Mouse (Mus musculus) limb, embryonic 11.5 days (tissue): ENCODE measurements around the gene Rnf123. TPM values are rescaled to one million over a fixed set of nuclear protein-coding genes. Genes with fewer than 3 reads are reported as not detected.

ENCODE experiments used
- ATAC-seq: fragments of 200-750 bp; cut with Nextera tagmentation; 2 replicates; pipeline ENCODE4 v1.8.0; 2017; ENCODE audit warnings: low read depth; ENCODE audit not compliant: insufficient number of reproducible peaks, low FRiP score, low TSS enrichment
- DNase-seq: peaks from one replicate; pipeline ENCODE4 v3.0.0-alpha.2; 2015; ENCODE audit warnings: low spot score
- H3K27ac ChIP-seq: fragments of 300-500 bp; sonication (generic); replicated peaks from 2 replicates; pipeline ENCODE4 v1.5.1; 2014; ENCODE audit warnings: low read depth, mild to moderate bottlenecking, low read length
- H3K27me3 ChIP-seq: fragments of 300-500 bp; sonication (generic); 2 replicates; pipeline ENCODE4 v1.6.1; 2014; ENCODE audit warnings: mild to moderate bottlenecking, low read length, mixed read lengths; ENCODE audit not compliant: control insufficient read depth, insufficient read depth
- H3K36me3 ChIP-seq: fragments of 300-500 bp; sonication (generic); 2 replicates; pipeline ENCODE4 v1.6.1; 2014; ENCODE audit warnings: mild to moderate bottlenecking, low read length, moderate library complexity, mixed read lengths; ENCODE audit not compliant: control insufficient read depth, insufficient read depth
- H3K4me1 ChIP-seq: fragments of 300-500 bp; sonication (generic); 2 replicates; pipeline ENCODE4 v1.6.1; 2014; ENCODE audit warnings: low read length, mixed read lengths; ENCODE audit not compliant: control insufficient read depth, insufficient read depth
- H3K4me2 ChIP-seq: fragments of 300-500 bp; sonication (generic); 2 replicates; pipeline ENCODE4 v1.6.1; 2014; ENCODE audit warnings: low read depth, mild to moderate bottlenecking, moderate library complexity; ENCODE audit not compliant: severe bottlenecking
- H3K4me3 ChIP-seq: fragments of 300-500 bp; sonication (generic); 2 replicates; pipeline ENCODE4 v1.5.1; 2014; ENCODE audit warnings: low read depth, low read length
- H3K9ac ChIP-seq: fragments of 300-500 bp; sonication (generic); 2 replicates; pipeline ENCODE4 v1.6.1; 2014; ENCODE audit warnings: mild to moderate bottlenecking, low read length
- H3K9me3 ChIP-seq: fragments of 300-500 bp; sonication (generic); 2 replicates; pipeline ENCODE4 v1.6.1; 2016; ENCODE audit warnings: low read length; ENCODE audit not compliant: control insufficient read depth
- WGBS: fragments of 180-500 bp; shearing (Covaris S2); extraction: QIAGEN DNeasy Blood & Tissue Kit; methylation state at CpG from one replicate; pipeline ENCODE4 v1.1.7; 2014; 5-methylcytosine and 5-hydroxymethylcytosine counted together
- polyA plus RNA-seq: library from polyadenylated mRNA; unstranded; fragments of >200 nt; fragmentation: Nextera tagmentation; extraction: Ambion mirVana; gene quantifications from 2 replicates; pipeline ENCODE4 v1.2.1, GENCODE M21; 2014

The Rnf123 gene
- polyA plus RNA-seq, 1 experiment from 2014 or later = 26.4 TPM

DNA sequence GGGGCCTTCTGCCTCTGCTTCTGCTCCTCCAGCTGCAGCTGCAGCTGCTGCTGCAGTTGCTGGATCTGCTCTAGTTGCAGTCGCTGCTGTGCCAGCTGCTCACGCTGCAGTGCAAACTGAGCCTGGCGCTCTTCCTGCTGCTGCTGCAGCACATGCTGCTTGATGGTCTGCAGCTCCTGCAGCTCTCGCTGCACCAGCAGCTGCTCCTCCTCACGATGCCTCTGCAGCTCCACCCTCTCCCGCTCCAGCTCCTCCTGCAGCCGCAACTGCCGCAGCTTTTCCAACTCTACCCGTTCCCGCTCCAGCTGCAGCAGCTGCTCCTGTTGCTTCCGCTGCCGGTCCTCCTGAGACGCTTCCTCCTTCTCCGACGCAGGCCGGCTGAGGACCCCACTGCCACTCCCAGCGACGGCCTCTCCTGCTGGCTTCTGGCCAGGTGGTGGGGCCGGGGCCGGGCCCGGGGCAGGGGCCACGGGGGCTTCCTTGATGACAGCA, 28.0 kb upstream of the Rnf123 start:
- H3K9me3 ChIP-seq = peaks cover 4% of the 10 kb centered on the region; the same call in 1 of the 2 replicates
- H3K27me3 ChIP-seq = peaks cover 7% of the 10 kb centered on the region
- H3K36me3 ChIP-seq = no peaks in the 10 kb centered on the region
- no peak overlapping the region for H3K27ac ChIP-seq
- H3K4me3 ChIP-seq = peak overlapping the region; percentile 28
- peak overlapping the region; percentile 62 for H3K9ac ChIP-seq
- 10% methylated on average over 22 of the region's 22 CpGs for WGBS
- peak overlapping the region; percentile 56 for H3K4me2 ChIP-seq
- peaks cover 10% of the 10 kb centered on the region for H3K4me1 ChIP-seq
- DNase-seq (peak; percentile 63), ATAC-seq (no peak)

DNA sequence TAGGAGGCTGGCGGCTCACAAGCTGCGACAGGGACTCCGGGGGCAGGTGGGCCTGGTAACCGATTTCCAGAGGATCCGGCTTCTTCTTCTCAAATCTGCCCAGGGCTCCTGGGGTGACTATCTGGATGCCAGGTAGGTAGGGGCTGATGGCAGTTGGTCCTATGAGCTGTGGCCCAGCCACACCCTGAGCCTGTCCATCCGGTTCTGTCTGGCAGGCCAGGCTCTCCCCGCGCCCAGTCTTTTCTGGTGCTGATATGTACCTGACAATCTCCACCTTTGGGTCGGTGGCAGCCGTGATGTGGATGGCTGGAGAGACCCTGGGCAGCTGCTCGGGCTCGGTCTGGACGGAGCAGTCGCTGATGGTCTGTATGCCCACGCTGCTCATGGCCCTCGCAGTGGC, 27.0 kb upstream of the Rnf123 start:
- peaks cover 3% of the 10 kb centered on the region; the same call in 1 of the 2 replicates for H3K27me3 ChIP-seq
- ATAC-seq (no peak), DNase-seq (no peak)
- H3K27ac ChIP-seq = no peak overlapping the region
- 84% methylated on average over 16 of the region's 16 CpGs for WGBS
- H3K4me3 ChIP-seq = no peak overlapping the region
- peaks cover 3% of the 10 kb centered on the region; the same call in 1 of the 2 replicates for H3K9me3 ChIP-seq
- H3K4me2 ChIP-seq = peak overlapping the region; percentile 56; the same call in 1 of the 2 replicates
- H3K36me3 ChIP-seq = no peaks in the 10 kb centered on the region; the same call in 1 of the 2 replicates
- no peak overlapping the region for H3K9ac ChIP-seq
- H3K4me1 ChIP-seq = peaks cover 13% of the 10 kb centered on the region

DNA sequence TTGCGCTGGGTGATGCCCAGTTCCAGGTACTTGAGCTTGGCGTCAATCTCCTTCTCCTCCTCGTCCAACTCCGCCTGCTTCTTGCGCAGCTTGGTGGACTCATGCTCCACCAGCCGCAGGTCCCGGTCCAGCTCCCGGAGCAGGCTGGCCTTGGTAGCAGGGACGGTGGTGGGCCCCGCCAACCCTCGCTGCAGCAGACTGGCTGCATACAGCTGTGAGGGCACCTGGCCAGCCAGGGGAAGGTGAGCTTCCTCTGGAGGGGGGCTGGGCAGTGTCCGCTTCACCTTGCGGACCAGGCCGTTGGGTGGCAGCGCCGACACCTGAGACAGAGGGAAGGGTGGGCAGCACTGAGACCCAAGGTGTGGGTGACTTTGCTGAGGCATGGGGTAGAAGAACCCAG, 24.7 kb upstream of the Rnf123 start:
- Histone ChIP-seq H3K4me1 (peaks cover 23% of the 10 kb centered on the region), H3K27ac (no peak overlapping the region), H3K4me3 (no peak overlapping the region), H3K27me3 (no peaks in the 10 kb centered on the region), H3K36me3 (no peaks in the 10 kb centered on the region; the same call in 1 of the 2 replicates), H3K9ac (no peak overlapping the region), H3K4me2 (no peak overlapping the region), H3K9me3 (no peaks in the 10 kb centered on the region)
- ATAC-seq (no peak), DNase-seq (no peak)
- 96% methylated on average over 16 of the region's 16 CpGs for WGBS

DNA sequence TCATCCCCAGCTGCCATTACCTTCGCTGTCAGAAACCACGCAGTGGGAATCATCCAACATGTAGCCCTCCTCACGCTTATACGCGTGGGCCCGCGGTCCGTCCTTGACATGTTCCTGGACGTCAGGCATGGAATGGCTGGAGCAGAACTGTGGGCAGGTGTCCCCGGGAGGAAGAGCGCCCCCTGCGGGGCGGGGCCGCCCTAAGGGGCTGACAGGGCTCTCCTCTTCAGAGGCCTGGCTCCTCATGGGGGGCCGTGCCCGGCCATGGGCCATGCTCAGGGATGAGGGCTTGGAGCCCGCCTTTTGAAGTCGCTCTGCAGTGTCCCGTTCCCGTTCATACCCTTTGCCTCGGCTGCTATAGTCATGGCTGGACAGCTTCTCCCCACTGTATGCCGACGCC, 22.9 kb upstream of the Rnf123 start:
- ATAC-seq = no peak
- 90% methylated on average over 23 of the region's 23 CpGs for WGBS

DNA sequence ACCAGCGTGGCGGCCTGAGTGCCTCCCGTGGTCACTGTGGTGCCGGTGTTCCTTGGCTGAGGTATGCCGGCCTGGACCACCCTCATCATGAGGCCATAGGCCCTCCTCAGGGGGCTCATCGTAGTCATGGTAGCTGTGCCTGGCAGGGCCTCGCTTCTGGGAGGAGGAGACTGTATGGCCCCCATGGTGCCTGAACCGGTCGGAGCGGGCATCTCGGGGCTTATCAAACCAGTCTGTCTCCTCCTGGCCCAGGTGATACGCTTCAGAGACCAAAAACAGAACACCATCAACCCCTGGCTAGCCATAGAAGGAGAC, 22.4 kb upstream of the Rnf123 start:
- ATAC-seq = peak; percentile 18; the same call in 1 of the 2 replicates
- H3K4me3 ChIP-seq = no peak overlapping the region
- H3K27ac ChIP-seq = peak overlapping the region; percentile 85; the same call in 1 of the 2 replicates
- no peak for DNase-seq
- H3K27me3 ChIP-seq = no peaks in the 10 kb centered on the region
- no peaks in the 10 kb centered on the region; the same call in 1 of the 2 replicates for H3K36me3 ChIP-seq
- H3K4me1 ChIP-seq = peaks cover 14% of the 10 kb centered on the region
- WGBS = 81% methylated on average over 12 of the region's 12 CpGs
- H3K9me3 ChIP-seq = no peaks in the 10 kb centered on the region
- H3K9ac ChIP-seq = no peak overlapping the region; the same call in 1 of the 2 replicates
- no peak overlapping the region for H3K4me2 ChIP-seq

More for the DNA sequence above, 22.9 kb upstream of the Rnf123 start:
- Histone ChIP-seq H3K4me3 (no peak overlapping the region), H3K4me2 (no peak overlapping the region), H3K9me3 (no peaks in the 10 kb centered on the region), H3K36me3 (no peaks in the 10 kb centered on the region; the same call in 1 of the 2 replicates), H3K27ac (no peak overlapping the region), H3K27me3 (no peaks in the 10 kb centered on the region), H3K9ac (no peak overlapping the region), H3K4me1 (peaks cover 19% of the 10 kb centered on the region)
- no peak for DNase-seq

DNA sequence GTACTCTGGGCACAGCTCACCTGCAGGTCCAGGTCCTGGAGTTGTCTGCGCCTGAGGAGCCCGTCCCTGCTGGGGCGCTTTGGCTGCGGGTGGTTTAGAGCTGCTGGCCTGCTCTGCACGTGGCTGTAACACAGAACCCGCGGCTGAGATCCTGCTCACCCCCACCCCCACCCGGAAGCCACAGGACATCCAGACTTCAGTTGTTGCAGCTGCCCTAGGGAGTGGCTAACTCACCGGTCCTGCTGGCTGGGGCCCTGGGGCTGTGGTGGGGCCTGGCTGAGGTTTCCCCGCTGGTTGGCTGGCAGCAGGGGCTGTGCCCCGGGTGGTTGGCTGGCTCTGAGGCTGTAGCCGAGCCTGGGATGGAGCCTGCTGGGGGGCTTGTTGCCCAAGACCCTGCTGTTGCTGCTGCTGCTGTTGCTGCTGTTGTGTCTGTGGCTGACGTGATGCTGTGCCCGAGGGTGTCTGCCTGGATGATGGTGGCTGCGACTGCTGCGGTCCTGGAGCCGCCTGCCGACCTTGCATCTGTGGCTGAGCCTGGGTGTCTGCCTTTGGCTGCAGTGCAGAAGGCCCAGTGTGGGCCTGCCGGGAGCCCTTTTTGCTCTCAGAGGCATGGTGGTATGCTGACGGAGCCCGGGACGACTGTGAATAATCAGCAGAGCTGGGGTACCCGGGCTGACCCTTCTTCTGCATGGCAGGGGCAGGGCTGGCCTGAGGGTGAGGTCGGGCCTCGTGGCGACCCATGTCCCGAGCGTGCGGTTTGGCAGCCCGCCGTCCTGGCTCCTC, 21.8 kb upstream of the Rnf123 start:
- no peaks in the 10 kb centered on the region; the same call in 1 of the 2 replicates for H3K36me3 ChIP-seq
- no peaks in the 10 kb centered on the region for H3K9me3 ChIP-seq
- ATAC-seq (peak; percentile 50; the same call in 1 of the 2 replicates), DNase-seq (peak; percentile 74)
- peak overlapping the region; percentile 70 for H3K9ac ChIP-seq
- H3K27ac ChIP-seq = peak overlapping the region; percentile 85
- H3K27me3 ChIP-seq = no peaks in the 10 kb centered on the region
- H3K4me3 ChIP-seq = peak overlapping the region; percentile 5; the same call in 1 of the 2 replicates
- H3K4me1 ChIP-seq = peaks cover 14% of the 10 kb centered on the region
- H3K4me2 ChIP-seq = peak overlapping the region; percentile 39
- WGBS = 33% methylated on average over 31 of the region's 31 CpGs

DNA sequence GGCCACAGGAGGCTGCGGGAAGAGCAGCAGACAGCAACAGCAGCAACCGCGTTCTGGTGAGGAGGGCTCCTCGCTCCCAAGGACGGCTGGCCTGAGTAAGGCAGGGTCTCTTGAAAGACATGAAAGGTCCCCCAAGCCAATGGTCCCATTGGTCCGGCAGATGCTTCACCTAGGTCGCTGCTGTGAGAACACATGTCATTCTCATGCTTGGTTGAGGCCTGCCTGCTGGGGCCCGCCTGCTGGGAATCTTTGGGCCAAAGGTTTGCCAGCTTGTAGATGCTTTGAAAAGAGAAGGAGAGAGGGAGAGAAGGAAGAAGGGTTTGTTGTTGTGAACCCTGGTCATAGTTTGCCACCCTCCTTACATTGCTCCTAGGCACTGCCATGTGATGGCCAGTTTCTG, 16.5 kb upstream of the Rnf123 start:
- no peak overlapping the region for H3K9ac ChIP-seq
- 93% methylated on average over 8 of the region's 8 CpGs for WGBS
- no peaks in the 10 kb centered on the region for H3K9me3 ChIP-seq
- no peaks in the 10 kb centered on the region for H3K36me3 ChIP-seq
- ATAC-seq = no peak
- H3K4me2 ChIP-seq = no peak overlapping the region
- no peak overlapping the region for H3K27ac ChIP-seq
- DNase-seq = no peak
- no peaks in the 10 kb centered on the region for H3K27me3 ChIP-seq
- H3K4me1 ChIP-seq = peaks cover 7% of the 10 kb centered on the region
- no peak overlapping the region for H3K4me3 ChIP-seq

DNA sequence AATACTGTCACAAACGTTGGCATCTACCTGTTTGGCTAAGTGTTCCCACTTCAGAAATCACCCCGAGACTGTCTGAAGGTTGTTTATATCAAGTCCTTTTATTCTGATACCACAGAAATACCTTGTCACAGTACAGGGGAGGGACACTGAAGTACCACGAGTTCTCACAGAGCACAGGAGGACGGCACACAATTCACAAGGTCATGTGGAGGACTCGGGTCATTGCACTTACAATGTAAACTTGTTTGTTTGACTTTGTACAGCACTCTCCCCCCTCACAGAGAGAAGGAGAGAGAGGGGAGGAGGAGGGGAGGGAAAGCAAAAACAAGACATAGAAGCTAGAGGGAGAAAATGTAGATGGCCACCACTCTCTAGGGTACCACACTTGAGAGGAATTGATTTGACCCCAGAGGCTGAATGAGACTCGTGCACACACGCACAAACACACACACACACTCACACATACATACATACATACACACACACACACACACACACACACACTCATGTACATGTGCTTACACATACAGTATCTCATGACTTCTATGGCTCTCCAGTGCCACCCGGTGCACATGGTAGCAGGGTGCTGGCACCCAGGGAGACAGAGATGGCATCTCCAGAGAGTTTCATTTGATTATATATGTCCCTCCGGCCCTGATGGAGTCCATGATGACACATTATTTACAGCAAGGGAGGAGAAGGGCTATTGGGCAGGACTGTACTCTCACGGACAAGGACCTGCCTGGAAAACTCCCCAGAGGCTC, 13.0 kb upstream of the Rnf123 start:
- Histone ChIP-seq H3K27me3 (no peaks in the 10 kb centered on the region), H3K36me3 (peaks cover 3% of the 10 kb centered on the region), H3K4me1 (peaks cover 9% of the 10 kb centered on the region), H3K4me2 (peak overlapping the region; percentile 93; the same call in 1 of the 2 replicates), H3K4me3 (no peak overlapping the region), H3K27ac (no peak overlapping the region), H3K9me3 (no peaks in the 10 kb centered on the region), H3K9ac (no peak overlapping the region)
- ATAC-seq (no peak), DNase-seq (no peak)
- 65% methylated on average over 10 of the region's 10 CpGs for WGBS
